Mouse (Mus musculus): ENCODE measurements at regions not wholly inside any gene's neighbourhood (a gene's known extent, or its start where the extent isn't known, plus 50 kb on each side); places are given as distances from the start of the nearest gene placed in this dataset.

DNA sequence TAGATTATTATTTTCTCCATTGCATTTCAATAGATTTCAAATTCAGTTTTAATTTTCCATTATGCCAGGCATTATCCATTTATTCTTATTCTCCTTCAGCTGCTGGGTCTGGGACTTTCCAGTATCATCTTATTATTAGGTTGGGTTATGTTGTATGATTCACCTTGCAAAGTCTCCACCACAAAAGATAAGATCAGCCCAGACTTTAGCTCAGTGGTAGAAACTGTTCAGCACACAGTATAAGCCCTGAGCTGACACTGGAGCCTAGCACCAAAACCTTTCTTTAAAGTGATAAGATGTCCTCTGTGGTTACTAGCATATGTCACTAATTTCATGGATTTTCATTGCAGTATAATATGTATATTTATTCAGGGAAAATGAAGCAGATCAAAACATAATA lies 117.5 kb downstream of the Chst2 start:
- Histone ChIP-seq H3K27ac (no peak overlapping the region), H3K27me3 (no peaks in the 10 kb centered on the region), H3K4me3 (no peak overlapping the region), H3K4me1 (no peaks in the 10 kb centered on the region), H3K9ac (no peak overlapping the region), H3K9me3 (no peaks in the 10 kb centered on the region), H3K4me2 (no peak overlapping the region), H3K36me3 (no peaks in the 10 kb centered on the region)
- ATAC-seq (ENCODE audit: insufficient number of reproducible peaks, insufficient read depth, low FRiP score, low TSS enrichment, low read depth): no peak

DNA sequence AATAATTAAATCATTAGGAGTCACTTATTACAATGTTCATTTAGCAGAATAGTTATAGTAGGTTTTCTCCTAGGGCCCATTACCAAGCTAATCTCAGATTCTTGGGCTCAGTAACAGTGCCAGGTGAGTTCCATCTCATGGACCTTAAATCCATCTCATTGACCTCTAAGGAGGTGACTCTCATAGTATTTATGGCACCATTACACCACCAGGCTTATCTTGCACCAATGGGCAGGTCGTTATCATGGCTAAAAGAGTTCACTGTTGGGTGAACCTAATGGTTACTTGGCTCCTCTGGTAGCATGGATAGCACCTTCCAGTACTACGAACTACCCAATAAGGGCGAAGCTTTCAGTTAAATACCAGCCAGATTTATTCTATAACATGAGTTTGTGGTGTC lies 123.5 kb downstream of the Chst2 start:
- H3K9ac ChIP-seq: no peak overlapping the region
- H3K27ac ChIP-seq: no peak overlapping the region
- H3K36me3 ChIP-seq: no peaks in the 10 kb centered on the region
- no peaks in the 10 kb centered on the region for H3K9me3 ChIP-seq
- H3K4me1 ChIP-seq: peaks cover 7% of the 10 kb centered on the region; the same call in 1 of the 2 replicates
- H3K4me2 ChIP-seq: no peak overlapping the region
- no peaks in the 10 kb centered on the region for H3K27me3 ChIP-seq
- no peak overlapping the region for H3K4me3 ChIP-seq
- WGBS: 88% methylated on average over 3 of the region's 3 CpGs
- ATAC-seq (ENCODE audit: insufficient number of reproducible peaks, insufficient read depth, low FRiP score, low TSS enrichment, low read depth): no peak

DNA sequence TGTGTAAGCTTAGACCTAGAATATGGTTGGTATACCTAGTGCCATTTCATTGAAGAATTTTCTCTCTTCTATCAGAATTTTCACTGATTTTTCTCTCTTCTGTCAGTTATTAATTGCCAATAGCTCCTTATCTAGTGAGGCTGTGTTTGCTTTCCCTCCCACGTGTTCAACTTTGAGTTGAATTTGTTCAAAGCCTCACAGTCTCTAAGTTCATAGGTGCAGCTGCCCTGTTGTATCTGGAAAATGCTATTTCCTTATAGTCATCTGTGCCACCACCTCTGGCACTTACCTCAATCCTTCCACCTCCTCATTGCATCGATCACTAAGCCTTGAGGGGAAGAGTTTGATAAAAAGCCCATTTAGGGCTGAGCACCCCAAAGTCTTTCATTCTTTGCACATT lies 124.0 kb downstream of the Chst2 start:
- no peak overlapping the region for H3K4me2 ChIP-seq
- no peak for ATAC-seq (ENCODE audit: insufficient number of reproducible peaks, insufficient read depth, low FRiP score, low TSS enrichment, low read depth)
- no peak overlapping the region for H3K4me3 ChIP-seq
- no peak overlapping the region for H3K27ac ChIP-seq
- no peak overlapping the region for H3K9ac ChIP-seq
- no peaks in the 10 kb centered on the region for H3K36me3 ChIP-seq
- peaks cover 7% of the 10 kb centered on the region; the same call in 1 of the 2 replicates for H3K4me1 ChIP-seq
- no peaks in the 10 kb centered on the region for H3K27me3 ChIP-seq
- no peaks in the 10 kb centered on the region for H3K9me3 ChIP-seq
- 75% methylated on average over 2 of the region's 2 CpGs for WGBS
